Mouse (Mus musculus): ENCODE results near the gene Zbtb11.

The Zbtb11 gene

DNA sequence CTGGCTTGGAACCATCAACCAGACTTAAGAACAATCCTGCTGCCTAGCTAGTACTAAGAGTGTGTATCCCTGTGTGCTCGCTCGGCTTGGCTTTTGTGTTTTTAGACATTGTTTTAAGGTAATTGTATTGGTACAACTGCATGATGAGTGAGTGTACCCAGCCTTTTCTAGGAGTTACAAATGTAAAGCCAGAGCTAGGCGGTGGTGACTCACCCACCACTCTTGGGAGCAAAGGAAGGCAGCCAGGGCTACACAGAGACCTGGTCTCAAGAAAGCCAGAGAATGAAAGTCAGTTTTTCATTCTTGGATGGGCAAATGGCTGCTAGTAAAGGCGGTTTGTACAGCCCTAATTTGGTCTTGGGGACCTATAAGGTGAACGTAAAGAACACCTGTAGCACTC lies 3.3 kb upstream of the Zbtb11 start:
- no peak for DNase-seq

DNA sequence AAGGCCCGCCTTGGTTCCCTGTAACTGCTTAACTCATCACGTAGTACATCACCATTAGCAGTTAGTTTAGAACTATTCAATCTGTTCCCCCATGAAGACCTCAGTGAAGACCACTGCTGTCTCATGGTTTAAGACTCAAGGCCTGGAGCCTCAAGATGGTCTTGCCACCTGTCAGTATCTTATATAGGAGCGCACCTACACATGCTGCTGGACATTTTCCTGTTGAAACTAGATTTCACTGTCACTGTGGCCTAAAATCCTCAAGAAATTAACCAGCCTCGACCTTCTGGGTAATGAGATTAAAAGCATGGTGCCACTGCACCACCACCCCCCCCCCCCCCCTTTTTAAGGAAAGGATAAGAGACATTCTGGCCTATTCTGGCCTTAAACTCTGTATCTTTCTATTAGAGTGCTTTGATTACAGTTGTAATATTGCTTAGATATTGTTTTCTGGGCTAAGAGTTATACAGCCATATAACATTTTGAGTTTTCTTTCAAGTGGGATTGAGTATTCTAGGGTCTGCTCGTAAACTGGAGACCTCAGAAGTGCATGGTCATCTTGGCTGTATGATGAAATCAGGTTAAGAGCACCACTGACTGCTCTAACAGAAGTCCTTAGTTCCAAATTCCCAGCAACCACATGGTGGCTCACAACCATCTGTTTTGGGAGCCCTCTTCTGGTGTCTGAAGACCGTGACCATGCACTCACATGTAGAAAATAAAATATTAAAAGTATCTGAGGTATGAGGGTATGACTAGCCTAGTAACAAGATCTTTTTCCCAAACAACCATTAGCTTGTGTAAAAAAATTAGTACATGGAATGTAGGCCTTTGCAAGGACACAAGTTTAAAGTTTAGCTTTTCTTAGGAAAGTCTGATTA lies 1.7 kb upstream of the Zbtb11 start:
- DNase-seq, result no peak

DNA sequence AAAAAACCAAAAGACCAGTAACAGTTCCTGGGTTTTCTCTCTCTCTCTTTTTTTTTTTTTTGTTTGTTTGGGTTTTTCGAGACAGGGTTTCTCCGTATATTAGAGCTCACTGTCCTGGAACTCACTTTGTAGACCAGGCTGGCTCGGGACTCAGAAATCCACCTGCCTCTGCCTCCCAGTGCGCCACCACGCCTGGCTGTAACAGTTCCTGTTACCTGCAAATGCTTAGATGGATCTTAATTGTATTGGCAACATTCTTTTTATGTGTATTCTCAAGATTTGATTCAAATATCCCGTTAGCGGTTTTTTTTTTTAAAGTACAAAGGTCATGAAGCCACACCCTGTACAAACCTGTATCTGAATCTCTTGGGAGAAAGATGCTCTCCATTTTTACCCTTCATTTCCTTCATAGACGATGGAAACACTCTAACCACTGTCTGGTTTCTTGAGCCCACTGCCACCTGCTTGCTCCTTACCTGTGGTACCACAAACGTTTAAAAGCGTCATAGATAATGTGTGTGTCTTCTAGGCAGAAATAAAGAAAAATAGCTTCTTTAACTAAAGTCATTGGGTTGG lies 969 bp upstream of the Zbtb11 start:
- DNase-seq, result no peak

DNA sequence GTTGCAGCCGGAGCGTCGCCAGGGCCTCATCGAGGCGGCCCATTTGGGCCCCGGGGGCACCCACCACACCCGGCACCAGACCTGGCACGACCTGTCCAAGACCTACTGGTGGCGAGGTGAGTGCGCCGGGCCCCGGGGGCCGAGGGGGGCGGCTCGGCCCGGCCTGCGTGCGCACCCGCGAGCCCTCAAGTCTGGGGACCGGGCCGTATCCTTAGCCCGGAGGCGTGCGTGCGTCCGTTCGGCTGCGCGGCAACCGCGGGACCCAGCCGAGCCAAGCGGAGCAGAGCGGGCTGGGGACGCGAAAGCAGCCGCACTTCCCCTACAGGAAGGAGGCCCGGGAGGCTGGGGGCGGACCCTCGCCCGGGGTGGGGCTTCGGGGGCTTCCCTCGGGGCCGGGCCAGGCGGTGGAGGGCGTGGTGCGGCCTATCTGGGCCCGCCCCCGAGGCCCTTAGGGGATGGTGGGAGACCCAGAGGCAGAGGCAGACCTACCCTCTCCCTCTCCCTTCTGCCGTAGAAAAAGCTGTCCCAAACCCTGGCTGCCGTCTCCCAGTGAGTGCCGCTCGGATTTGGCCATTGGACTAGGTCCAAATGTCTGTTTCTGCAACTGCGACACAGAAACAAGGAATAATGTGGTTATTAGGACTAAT lies 696 bp downstream of the Zbtb11 start:
- peak; percentile 72 to 84 for DNase-seq

DNA sequence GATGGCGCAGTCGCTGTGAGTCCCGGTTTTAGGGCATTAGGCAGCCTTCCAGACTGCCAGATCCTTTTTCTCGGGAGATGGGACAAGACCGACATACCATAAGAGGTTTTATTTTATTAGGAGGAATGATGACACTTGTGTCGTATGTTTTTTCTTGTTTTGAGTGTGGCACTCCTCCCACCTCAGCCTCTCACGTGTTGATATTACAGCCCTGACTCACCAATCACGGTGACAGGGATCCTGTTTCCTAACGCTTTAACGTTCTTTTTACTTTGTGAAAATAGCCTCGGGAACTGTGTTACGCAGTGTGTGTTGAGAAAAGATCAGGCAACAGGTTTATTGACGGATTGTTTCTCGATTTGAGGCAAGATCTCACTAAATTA lies 1.2 kb downstream of the Zbtb11 start:
- DNase-seq, result no peak

DNA sequence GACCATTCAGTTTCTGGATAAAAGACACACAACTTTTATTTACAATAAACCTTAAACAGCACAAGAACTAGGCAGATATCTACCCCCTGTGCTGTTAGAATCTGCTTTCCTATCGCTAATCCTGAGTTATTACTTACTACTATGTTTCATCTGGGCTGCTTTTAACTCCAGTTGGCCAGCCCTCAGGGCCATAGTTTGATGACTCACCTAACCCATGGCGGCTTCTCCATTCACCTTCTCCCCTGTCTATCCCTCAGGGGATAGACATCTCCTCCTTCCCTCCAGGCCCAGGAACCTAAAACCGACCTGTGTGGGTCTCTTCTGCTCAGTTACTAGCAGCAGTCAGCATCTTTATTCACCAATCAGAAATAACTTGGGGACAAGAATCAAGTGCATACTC lies 12.3 kb downstream of the Zbtb11 start:
- no peak for DNase-seq

DNA sequence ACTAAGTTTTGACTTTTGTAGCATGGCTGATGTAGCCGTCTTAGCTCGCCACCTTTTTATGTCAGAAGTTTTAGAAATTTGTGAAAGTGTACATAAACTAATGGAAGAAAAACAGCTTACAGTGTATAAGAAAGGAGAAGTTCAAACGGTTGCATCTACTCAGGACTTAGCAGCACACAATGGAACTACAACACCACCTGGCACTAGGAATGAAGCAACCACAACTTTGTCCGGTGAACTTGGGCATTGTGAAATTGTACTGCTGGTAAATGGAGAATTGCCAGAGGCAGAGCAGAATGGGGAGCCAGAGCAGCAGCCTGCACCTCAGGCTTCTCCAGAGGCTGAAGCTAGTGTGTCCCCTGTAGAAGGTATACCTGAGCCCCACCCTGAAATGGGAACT lies 16.6 kb downstream of the Zbtb11 start:
- DNase-seq, result no peak

DNA sequence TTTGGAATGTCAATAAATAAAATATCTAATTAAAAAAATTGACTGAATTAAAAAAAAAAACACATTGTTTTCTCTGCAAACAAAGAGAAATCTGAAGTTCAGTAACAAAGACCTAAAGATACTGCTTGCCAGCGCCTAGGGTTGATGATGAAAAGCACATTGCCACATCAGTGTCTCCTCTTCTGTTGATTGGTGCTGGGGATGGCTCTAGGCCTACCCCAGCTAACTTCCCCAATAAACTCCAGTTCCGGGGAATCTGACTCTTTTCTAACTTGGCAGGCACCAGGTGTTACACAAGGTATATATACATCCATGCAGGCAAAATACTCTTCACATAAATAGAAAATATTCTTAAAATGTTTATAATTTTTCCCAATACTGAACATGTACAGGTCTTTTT lies 20.6 kb downstream of the Zbtb11 start:
- no peak for DNase-seq

DNA sequence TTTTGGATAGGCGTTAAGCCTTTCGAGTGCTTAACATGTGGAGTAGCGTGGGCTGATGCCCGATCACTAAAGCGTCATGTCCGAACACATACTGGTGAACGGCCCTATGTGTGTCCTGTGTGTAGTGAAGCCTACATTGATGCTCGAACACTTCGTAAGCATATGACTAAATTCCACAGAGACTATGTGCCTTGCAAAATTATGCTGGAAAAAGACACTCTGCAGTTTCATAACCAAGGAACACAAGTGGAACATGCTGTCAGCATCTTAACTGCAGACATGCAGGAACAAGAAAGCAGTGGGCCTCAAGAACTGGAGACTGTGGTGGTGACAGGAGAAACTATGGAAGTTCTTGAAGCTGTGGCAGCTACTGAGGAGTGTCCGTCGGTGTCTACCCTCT lies 33.1 kb downstream of the Zbtb11 start:
- DNase-seq, result no peak

DNA sequence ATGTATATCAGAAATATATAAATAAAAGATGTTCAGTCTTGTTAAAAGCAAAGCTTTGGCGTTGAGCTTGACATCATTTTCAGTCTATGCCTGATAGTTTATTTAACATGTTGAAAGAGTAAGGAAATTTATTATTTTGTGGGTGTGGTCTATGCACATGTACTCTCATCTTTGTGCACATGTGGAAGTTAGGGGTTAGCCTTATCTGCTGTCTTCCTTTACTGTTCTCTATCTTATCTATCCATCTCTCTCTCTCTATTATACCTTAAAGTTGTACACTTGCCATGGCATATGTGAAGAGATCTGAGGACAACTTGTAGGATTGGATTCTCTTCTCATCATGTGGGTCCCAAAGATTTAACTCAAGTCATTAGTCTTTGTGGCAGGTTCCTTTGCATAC lies 35.2 kb downstream of the Zbtb11 start:
- DNase-seq, result no peak

DNA sequence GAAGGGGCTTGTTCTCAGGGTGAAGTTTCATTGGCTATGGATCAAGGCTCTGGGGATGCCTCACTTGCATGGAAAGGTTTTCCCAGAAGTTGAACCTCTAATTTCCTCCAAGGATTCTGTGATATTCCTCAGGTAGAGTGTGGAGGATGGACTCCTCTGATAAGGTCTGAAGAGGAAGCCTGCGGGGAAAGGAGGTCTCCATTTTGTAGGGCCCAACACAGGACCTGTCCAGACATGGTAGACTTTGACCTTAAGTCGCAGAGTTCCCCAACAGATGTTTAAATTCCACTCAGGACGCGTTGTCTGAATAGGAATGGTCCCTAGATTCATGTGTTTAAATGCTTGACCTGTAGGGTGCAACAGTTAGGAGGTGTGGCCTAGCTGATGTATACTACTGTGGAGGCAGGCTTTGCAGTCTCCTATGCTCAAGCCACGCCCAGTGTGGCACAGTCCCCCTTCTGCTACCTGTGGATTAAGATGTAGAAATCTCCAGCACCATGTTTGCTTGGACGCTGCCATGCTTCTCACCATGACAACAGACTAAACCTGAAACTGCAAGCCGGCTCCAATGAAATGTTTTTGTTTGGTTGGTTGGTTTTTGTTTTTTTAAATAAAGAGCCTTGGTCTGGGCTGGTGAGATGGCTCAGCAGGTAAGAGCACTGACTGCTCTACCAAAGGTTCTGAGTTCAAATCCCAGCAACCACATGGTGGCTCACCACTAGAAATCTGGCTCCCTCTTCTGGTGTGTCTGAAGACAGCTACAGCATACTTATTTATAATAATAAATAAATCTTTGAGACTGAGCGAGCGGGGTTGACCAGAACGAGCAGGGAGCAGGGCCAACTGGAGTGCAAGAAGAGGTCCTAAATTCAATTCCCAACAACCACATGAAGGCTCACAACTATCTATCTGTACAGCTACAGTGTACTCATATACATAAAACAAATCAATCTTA lies 39.4 kb downstream of the Zbtb11 start:
- DNase-seq, result no peak

DNA sequence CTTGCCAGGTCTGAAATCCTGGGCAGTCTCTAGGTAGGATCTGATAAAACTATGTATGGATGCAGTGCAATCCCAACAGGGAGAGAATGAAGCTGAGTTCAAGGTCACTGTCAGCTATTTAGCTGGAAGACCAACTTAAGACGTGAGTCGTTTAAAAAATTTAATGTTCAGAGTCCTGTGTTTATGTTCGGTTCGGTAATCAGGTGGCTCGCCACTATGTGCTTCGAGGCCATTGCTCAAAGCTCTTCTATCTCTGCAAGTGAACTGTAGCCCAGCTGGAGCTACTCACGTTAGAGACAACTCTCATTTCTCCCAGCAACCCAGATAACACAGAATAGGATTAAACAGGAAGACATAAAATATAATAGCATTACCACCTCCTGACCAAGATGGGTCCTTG lies 40.4 kb downstream of the Zbtb11 start:
- DNase-seq, result no peak

DNA sequence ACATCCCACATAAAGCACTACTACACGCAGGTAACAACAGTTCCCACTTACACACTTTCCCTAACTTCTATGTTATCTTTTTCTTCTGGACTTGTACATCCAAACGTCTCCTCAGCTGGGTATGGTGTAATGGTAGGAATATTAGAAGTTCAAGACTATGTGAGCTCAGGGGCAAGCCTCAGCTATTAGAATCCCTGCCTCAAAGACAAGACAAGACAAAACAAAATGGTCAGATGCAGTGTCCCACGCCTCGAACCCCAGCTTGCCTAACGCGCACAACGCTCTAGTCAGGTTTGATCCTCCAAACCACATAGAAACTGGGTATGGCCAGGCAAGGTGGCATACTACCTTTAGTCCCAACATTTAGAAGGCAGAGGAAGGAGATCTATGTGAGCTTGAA lies 46.0 kb downstream of the Zbtb11 start:
- DNase-seq, result no peak

DNA sequence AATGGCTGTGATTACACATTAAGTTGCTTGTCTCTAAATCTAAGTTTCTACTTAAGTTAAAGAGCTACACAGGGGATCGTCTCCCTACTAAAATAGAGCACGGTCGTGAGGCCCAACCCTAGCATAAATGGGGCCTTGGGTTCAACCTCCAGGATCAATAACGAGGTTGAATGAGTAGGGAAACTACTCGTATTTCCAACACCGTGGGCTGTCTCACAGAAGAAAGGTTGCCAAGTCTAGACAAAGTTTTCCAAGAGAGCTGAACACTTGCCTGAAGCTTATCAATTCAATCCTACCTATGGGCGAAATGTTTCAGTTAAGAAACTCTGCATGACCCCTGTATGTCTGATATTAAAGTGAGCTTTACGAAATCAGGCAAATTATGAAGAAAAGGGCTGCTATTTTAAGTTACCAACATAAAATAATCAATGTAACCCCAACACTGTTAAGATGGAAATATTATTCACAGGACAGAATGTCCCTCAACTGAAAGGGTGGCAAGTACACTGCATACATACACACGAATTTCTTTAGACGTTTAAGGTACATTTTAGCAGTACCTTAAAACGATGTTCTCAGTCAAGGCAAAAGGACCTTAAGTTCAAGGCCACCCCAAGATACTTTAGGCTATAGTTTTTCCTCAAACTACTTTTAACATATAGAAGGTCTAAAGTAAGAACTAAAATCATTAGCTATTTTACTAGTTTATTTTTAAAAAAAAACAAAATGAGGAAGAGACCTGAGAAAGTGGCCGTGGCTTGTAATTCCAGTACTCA lies 54.4 kb downstream of the Zbtb11 start:
- no peak for DNase-seq

DNA sequence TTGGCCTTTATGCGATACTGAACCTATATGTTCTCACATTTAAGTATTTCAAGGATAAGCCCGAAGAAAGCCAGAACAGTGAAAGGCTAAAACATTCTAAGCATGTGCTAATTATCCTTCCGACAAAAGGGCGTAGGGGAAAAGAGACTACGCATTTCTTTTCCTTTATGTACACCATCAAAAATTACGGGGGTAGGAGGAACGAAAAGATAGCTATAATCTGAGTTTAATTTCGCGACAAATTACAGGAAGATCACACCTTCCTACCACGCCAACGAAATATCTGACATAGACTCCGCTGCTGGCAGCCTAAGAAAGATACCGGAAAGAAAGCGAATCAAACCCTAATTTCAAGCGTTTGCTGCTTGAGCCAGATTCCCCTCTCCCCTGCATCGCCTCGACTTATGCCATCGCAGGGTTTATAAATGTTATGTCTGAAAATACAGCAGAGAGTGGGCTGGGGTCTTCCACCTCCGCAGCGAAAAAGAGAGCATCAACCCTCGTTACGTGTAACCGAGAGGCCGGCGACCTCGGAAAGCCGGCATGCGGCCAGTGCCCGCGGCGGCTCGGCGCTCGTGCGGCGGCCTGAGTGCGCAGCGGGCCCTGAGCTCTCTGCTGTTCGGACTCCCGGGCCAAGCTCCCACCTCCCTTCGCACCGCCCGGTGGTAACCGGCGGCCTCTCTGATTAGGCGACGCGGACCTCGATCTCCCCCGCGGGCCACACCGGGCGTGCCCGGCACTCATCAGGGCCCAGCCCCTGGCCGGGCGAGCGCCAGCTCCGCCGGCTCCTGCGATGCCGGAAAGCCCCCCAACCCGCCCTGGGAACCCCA lies 55.3 kb downstream of the Zbtb11 start:
- DNase-seq, result peak in 1 of 2 experiments; percentile 74

DNA sequence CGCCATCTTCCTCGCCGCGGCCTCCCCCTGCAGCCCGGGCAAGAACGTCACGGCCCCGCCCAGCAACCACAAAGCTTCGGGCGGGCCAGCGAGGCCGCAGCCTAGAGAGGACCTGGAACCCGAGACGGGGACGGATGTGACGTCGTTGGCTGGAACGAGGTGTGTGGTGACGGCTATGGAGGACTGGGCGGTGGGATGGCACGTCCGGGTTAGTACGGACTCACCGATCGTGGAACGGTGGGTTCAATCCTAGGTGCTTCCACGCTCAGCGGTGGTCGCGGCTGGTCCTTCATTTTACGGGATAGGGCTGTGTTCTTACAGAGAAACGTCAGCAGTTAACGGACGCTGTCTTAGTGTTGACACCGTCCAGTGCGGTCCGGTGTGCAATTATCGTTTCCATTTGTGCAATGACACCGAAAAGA lies 56.0 kb downstream of the Zbtb11 start, which contains the start of gene Pcnp:
Gene Pcnp (minus strand): TSS at position 79 of the 422 bp plus-strand sequence.
- peak; percentile 97 to 98 for DNase-seq

DNA sequence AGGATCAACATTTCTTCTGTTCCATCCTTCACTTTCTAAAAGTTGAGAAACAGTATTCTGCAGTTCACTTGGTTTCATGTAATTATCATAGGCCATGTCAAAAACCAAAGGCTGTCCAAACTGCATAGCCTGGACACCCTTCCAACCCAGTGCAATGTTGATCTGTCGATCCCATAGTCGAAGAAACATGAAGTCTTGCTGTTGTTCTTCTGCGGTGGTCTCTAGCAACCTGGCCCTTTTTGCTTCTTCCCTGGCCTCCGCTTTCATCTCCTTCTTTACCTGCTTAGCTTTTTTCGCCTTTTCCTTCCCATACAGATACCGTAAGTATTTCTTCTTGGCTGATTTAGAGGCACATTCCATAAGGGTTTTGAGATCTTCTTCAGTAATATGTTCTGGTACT lies 60.9 kb downstream of the Zbtb11 start:
- DNase-seq, result no peak

DNA sequence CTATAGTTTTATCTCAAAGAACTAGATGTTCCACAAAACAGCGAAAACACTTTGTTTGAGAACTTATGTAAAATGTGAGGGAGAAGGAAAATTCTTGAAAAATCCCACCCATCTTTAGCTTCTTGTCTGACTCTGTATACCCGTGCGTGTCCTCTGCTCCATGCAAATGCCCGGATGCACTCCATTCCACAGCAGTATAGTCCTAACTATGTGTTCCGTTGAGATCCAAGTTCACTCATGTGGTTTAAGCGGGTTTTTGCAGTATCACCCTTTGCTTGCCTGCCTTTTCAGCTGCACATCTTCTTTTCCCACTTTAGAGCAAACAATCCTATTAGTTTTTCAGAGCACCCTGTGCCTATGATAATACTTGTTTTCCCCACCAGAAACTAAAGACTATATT lies 62.8 kb downstream of the Zbtb11 start:
- DNase-seq, result no peak

DNA sequence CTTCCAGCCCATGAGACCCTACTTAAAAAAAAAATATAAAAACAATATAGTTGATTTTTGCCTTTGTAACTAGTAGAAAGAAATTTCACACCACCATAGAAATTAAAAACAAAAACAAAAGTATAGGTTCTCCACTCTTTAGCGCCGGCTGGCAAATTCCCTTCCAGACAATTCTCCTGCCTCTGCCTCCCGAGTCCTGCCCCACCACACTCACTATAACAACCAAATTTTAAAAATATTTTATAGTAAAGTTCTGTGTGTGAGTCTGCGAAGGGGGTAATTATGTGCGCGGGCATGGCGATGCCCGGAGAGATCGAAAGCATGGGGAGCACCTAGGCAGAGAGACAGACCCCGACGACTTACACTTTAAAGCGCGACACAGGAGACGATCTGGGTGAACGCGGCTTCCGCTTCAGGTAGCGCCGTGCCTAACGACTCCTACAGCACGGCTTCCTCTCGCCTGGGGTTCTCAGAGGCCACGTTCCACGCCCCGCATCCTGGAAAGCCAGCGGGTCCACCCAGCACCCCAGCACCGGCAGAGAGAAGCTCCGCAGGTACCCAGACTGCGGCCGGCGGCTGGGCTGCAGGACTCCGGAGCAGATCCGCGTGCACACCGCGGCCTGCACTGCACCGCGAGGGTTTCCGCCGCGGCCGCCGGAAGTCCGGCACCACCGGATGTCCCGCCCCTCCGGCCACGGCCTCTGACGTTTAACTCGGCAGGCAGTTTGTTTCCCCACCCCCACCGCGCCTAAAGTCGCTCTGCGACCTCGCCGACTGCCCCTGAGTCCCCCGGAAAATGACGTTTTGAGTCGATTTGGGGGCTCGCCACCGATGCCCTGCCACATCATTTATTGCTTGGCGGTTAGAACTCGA lies 63.7 kb downstream of the Zbtb11 start, which contains the start of gene Trmt10c:
Gene Trmt10c (minus strand): TSS at position 682 of the 873 bp plus-strand sequence.
- peak; percentile 96 to 99 for DNase-seq

DNA sequence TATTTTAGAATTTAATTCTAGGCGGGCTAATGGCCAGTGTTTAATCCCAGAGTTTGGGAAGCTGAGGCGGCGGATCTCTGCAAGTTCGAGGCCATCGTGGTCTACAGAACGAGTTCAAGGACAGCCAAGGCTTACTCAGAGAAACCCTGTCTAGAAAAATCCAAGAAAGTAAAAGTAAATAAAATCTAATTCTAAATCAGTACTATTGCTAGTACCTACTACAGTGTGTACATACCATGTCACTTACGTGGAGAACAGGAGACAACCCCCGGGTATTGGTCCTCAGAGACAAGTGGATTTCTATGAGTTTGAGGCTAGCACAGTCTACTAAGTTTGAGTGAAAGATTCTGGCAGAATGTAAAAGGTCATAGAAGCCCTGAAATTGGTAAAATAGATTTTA lies 64.4 kb downstream of the Zbtb11 start:
- no peak for DNase-seq
